Mouse (Mus musculus) intestine, postnatal 0 days (tissue): ENCODE data around the gene Snx7. TPM values are rescaled to one million over a fixed set of nuclear protein-coding genes. Genes with fewer than 3 reads are reported as not detected.

Source experiments
- ATAC-seq: fragments of 200-750 bp; cut with Nextera tagmentation; 2 replicates; pipeline ENCODE4 v1.8.0; 2017; ENCODE audit warnings: mild to moderate bottlenecking, moderate TSS enrichment, moderate library complexity
- H3K27ac ChIP-seq: fragments of 300-500 bp; sonication (generic); 2 replicates; pipeline ENCODE4 v1.5.1; 2014; ENCODE audit warnings: mild to moderate bottlenecking, low read depth, low read length, moderate library complexity
- H3K27me3 ChIP-seq: fragments of 300-500 bp; sonication (generic); replicated peaks from 2 replicates; pipeline ENCODE4 v1.6.1; 2014; ENCODE audit warnings: low read length, mixed read lengths; ENCODE audit not compliant: control insufficient read depth, insufficient read depth
- H3K36me3 ChIP-seq: fragments of 300-500 bp; sonication (generic); 2 replicates; pipeline ENCODE4 v1.6.1; 2014; ENCODE audit warnings: mild to moderate bottlenecking, moderate library complexity; ENCODE audit not compliant: control insufficient read depth, insufficient read depth
- H3K4me1 ChIP-seq: fragments of 300-500 bp; sonication (generic); replicated peaks from 2 replicates; pipeline ENCODE4 v1.6.1; 2014; ENCODE audit warnings: antibody characterized with exemption, low read length, mixed read lengths; ENCODE audit not compliant: control insufficient read depth, insufficient read depth
- H3K4me2 ChIP-seq: fragments of 300-500 bp; sonication (generic); replicated peaks from 2 replicates; pipeline ENCODE4 v1.6.1; 2014; ENCODE audit warnings: low read depth, mild to moderate bottlenecking, moderate library complexity
- H3K4me3 ChIP-seq: fragments of 300-500 bp; sonication (generic); 2 replicates; pipeline ENCODE4 v1.5.1; 2014; ENCODE audit warnings: low read depth, low read length
- H3K9ac ChIP-seq: fragments of 300-500 bp; sonication (generic); 2 replicates; pipeline ENCODE4 v1.6.1; 2014; ENCODE audit warnings: mild to moderate bottlenecking, low read depth, low read length
- H3K9me3 ChIP-seq: fragments of 300-500 bp; sonication (generic); 2 replicates; pipeline ENCODE4 v1.6.1; 2016; ENCODE audit warnings: mixed run types; ENCODE audit not compliant: control insufficient read depth
- CTCF ChIP-seq: sonication (generic); IDR thresholded peaks from 2 replicates; pipeline ENCODE4 v1.5.1; 2016; ENCODE audit warnings: low read depth, mild to moderate bottlenecking, control low read depth, antibody characterized with exemption, moderate library complexity
- WGBS: fragments of 180-500 bp; shearing (Covaris S2); extraction: QIAGEN DNeasy Blood & Tissue Kit; methylation state at CpG from one replicate; pipeline ENCODE4 v1.1.7; 2014; 5-methylcytosine and 5-hydroxymethylcytosine counted together
- polyA plus RNA-seq: library from polyadenylated mRNA; unstranded; fragments of >200 nt; fragmentation: Nextera tagmentation; extraction: Ambion mirVana; gene quantifications from 2 replicates; pipeline ENCODE4 v1.2.1, GENCODE M21; 2015

Snx7 gene
- polyA plus RNA-seq, 1 experiment from 2014 or later, result 90.1 TPM

DNA sequence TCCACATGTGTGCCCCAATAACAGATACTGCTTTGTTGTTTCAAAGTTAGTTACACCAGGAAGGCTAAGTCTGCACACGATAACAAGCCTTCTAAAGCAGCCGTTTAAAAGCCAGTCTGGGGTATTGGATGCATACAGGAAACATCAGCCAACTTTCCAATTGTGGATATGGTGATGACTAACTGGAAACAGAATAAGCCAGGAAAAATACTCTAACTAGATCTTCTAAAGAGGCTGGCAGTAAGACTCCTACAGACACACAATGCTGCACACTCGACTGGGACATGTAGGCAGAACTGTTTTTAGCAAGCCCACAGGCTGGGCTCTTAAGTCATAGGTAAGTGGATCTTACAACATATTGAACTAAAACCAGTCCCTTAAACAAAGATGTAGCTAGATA, 15.0 kb downstream of the Snx7 start:
- ATAC-seq, result no peak

DNA sequence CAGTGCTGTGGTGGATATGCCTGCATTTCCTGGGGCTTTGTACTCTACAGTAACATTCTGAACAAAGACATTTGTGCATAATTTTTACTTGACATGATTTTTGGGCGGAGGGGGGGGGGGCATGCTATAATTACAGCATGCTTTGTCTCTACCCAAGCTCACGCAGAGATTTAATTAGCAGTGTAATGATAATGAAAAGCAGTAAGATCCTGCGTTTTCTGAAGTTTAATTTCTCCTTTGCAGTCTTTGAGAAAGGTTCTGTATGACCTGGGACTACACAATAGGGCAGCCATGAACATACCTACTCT, 16.7 kb downstream of the Snx7 start:
- no peaks in the 10 kb centered on the region for H3K36me3 ChIP-seq
- 86% methylated on average over 3 of the region's 3 CpGs for WGBS
- no peak overlapping the region for H3K9ac ChIP-seq
- ATAC-seq, result no peak
- H3K27ac ChIP-seq, result no peak overlapping the region
- H3K4me2 ChIP-seq, result no peak overlapping the region
- H3K27me3 ChIP-seq, result no peaks in the 10 kb centered on the region
- no peaks in the 10 kb centered on the region for H3K9me3 ChIP-seq
- H3K4me3 ChIP-seq, result no peak overlapping the region
- TF ChIP-seq CTCF, result no peak
- no peaks in the 10 kb centered on the region for H3K4me1 ChIP-seq

More for the DNA sequence above, 15.0 kb downstream of the Snx7 start:
- no peak overlapping the region for H3K9ac ChIP-seq
- 74% methylated on average over 3 of the region's 3 CpGs for WGBS
- H3K27ac ChIP-seq, result no peak overlapping the region
- H3K27me3 ChIP-seq, result no peaks in the 10 kb centered on the region
- no peaks in the 10 kb centered on the region for H3K4me1 ChIP-seq
- no peak for TF ChIP-seq CTCF
- no peak overlapping the region for H3K4me2 ChIP-seq
- no peaks in the 10 kb centered on the region for H3K36me3 ChIP-seq
- H3K9me3 ChIP-seq, result no peaks in the 10 kb centered on the region
- no peak overlapping the region for H3K4me3 ChIP-seq

DNA sequence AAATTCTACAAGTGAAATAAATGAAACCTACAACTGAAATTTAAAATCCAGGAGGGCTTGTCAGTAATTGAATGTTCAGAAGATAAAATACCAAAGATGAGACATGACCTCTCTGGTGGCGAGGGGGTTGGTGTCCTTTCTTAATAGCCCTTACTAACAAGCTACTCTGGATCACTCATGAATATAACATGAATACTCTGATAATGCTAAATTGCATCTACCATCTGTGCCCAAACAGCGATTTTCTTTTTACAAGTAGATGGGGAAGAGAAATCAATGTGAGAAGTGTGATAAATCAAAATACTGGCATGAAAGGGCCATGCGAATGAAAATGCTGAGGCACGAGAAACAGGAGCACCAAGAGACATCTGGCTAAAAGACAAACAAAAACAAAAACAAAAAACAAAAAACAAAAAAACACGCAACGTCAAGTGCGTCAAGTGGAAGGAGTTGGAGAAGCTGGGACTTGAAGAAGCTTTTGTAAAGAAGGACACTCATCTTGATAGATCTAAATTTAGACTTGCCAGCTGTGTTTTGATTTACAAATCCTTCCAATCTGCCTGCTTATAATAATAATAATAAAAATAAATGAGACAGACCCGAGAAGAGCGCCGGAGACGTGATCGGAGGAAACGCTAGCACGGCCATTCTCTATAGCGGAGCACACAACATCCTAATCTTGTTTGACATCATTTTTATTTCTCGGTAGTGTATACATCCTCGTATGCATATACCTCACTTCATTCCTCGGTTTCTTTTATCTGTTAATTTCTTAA, 17.3 kb downstream of the Snx7 start:
- no peak overlapping the region for H3K9ac ChIP-seq
- no peak overlapping the region for H3K4me2 ChIP-seq
- no peak overlapping the region for H3K4me3 ChIP-seq
- no peak overlapping the region for H3K27ac ChIP-seq
- ATAC-seq, result no peak
- no peak for TF ChIP-seq CTCF
- no peaks in the 10 kb centered on the region for H3K4me1 ChIP-seq
- no peaks in the 10 kb centered on the region for H3K9me3 ChIP-seq
- H3K36me3 ChIP-seq, result no peaks in the 10 kb centered on the region; the same call in 1 of the 2 replicates
- 89% methylated on average over 18 of the region's 18 CpGs for WGBS
- no peaks in the 10 kb centered on the region for H3K27me3 ChIP-seq

DNA sequence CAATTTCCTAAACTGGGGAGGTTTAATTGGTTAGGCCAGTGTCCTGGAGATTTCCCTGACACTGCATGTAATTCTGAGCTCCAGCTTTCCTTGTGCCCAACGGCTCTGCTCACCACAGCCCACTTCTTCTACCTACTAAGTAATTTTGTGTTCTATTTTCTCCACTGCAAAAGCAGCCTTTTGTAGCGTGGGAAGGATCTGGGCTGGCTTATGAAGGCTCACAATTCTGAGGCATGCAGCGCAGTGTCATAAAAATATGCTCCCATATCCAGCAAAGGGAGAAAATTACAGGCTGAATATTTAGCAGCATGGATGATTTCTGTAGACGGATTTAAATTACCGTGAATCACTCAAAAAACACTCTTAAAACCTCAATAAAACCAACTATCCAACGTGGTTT, 19.9 kb downstream of the Snx7 start:
- Histone ChIP-seq H3K27ac (no peak overlapping the region), H3K4me1 (no peaks in the 10 kb centered on the region), H3K4me3 (no peak overlapping the region), H3K27me3 (no peaks in the 10 kb centered on the region), H3K4me2 (no peak overlapping the region), H3K36me3 (peaks cover 8% of the 10 kb centered on the region; the same call in 1 of the 2 replicates), H3K9me3 (no peaks in the 10 kb centered on the region), H3K9ac (no peak overlapping the region)
- no peak for ATAC-seq
- TF ChIP-seq CTCF, result no peak
- WGBS, result 82% methylated on average over 6 of the region's 6 CpGs

- H3K9me3 ChIP-seq, result no peaks in the 10 kb centered on the region
- H3K4me1 ChIP-seq, result no peaks in the 10 kb centered on the region
- H3K4me2 ChIP-seq, result no peak overlapping the region
- no peak overlapping the region for H3K9ac ChIP-seq
- H3K36me3 ChIP-seq, result peaks cover 13% of the 10 kb centered on the region; the same call in 1 of the 2 replicates
- no peak overlapping the region for H3K4me3 ChIP-seq
- no peaks in the 10 kb centered on the region for H3K27me3 ChIP-seq
- no peak for TF ChIP-seq CTCF
- ATAC-seq, result no peak
- WGBS, result 87% methylated on average over 1 of the region's 1 CpGs
- H3K27ac ChIP-seq, result no peak overlapping the region
These were observed 26.1 kb downstream of the Snx7 start for GRCm38 (mm10) chr3:117842658-117843057.

- TF ChIP-seq CTCF, result no peak
- no peak overlapping the region for H3K4me2 ChIP-seq
- no peak for ATAC-seq
- no peak overlapping the region for H3K27ac ChIP-seq
- H3K4me1 ChIP-seq, result no peaks in the 10 kb centered on the region
- H3K9ac ChIP-seq, result no peak overlapping the region
- no peaks in the 10 kb centered on the region for H3K9me3 ChIP-seq
- H3K4me3 ChIP-seq, result no peak overlapping the region
- no peaks in the 10 kb centered on the region for H3K27me3 ChIP-seq
- H3K36me3 ChIP-seq, result peaks cover 19% of the 10 kb centered on the region; the same call in 1 of the 2 replicates
- 65% methylated on average over 12 of the region's 12 CpGs for WGBS
These were observed 28.7 kb downstream of the Snx7 start for GRCm38 (mm10) chr3:117839867-117840545.
